Mouse (Mus musculus): Measurements from ENCODE around the gene Nebl. TPM values are rescaled to one million over a fixed set of nuclear protein-coding genes. Genes with fewer than 3 reads are reported as not detected.
A peak's percentile ranks its signal among the peaks of the same experiment; 100 is the strongest.

Gene Nebl
- polyA plus RNA-seq, 1 experiment from 2014 or later = 13.8 TPM

DNA sequence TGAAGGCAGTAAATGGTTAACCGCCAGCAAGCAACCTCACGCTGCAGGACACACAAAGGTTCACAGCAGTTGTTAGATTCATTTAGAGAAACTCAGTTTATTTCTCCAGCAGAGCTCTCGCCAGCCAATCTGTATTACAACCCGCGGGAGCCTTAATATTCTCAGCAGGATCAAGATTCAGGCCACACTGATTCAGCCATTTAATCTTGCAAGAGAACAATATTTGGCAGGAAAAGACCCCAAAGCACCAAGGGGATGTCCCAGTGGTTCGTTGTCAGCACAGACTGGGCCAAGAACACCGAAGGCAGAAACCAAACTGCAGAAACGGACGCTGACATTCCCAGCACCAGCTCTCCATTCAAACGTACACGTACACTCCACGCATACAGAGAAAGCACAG is 216.5 kb downstream of the Nebl start:
- Histone ChIP-seq H3K4me3 (replicated peaks; ENCODE audit: low read length) (no peak overlapping the region), H3K9ac (replicated peaks; ENCODE audit: low read depth, low read length) (no peak overlapping the region), H3K4me2 (ENCODE audit: low read length) (peak overlapping the region; percentile 27), H3K4me1 (replicated peaks; ENCODE audit: control insufficient read depth, insufficient read depth, low read length) (no peaks in the 10 kb centered on the region), H3K27ac (ENCODE audit: low read length) (no peak overlapping the region), H3K27me3 (replicated peaks; ENCODE audit: control insufficient read depth, insufficient read depth, low read length) (no peaks in the 10 kb centered on the region), H3K9me3 (ENCODE audit: control insufficient read depth, low read length) (no peaks in the 10 kb centered on the region), H3K36me3 (ENCODE audit: control insufficient read depth, insufficient read depth) (no peaks in the 10 kb centered on the region)
- WGBS = 26% methylated on average over 12 of the region's 12 CpGs
- ATAC-seq = 0 out of 2 replicates have a peak, but pooled peaks have one; percentile 28

- 39% methylated on average over 1 of the region's 1 CpGs for WGBS
- no peak for ATAC-seq
- Histone ChIP-seq H3K27me3 (replicated peaks; ENCODE audit: control insufficient read depth, insufficient read depth, low read length) (no peaks in the 10 kb centered on the region), H3K9me3 (ENCODE audit: control insufficient read depth, low read length) (peaks cover 2% of the 10 kb centered on the region; the same call in 1 of the 2 replicates), H3K4me1 (replicated peaks; ENCODE audit: control insufficient read depth, insufficient read depth, low read length) (no peaks in the 10 kb centered on the region), H3K36me3 (ENCODE audit: control insufficient read depth, insufficient read depth) (no peaks in the 10 kb centered on the region), H3K27ac (ENCODE audit: low read length) (no peak overlapping the region), H3K9ac (replicated peaks; ENCODE audit: low read depth, low read length) (no peak overlapping the region), H3K4me3 (replicated peaks; ENCODE audit: low read length) (no peak overlapping the region), H3K4me2 (ENCODE audit: low read length) (no peak overlapping the region)
Observed at GRCm38 (mm10) chr2:17509942-17510341, 221.3 kb downstream of the Nebl start.

DNA sequence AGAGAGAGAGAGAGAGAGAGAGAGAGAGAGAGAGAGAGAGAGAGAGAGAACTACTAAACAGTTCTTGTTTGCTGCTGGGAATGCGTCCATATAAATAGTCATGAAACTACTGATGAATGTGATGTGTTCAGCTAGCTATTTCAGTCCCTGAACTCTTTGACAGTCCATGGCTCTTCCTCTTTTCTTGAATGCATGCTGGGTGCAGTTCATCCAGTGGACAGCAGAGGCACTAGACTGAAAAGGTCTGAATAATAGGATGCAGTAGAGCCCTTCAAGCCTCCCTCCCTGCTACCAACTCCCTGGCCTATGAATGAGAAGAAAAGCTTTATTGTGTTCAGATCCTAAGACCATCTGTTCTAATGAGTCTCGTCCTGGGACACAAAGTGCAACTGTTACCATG is 223.9 kb downstream of the Nebl start:
- H3K36me3 ChIP-seq (ENCODE audit: control insufficient read depth, insufficient read depth) = no peaks in the 10 kb centered on the region
- no peak overlapping the region for H3K4me3 ChIP-seq (replicated peaks; ENCODE audit: low read length)
- H3K4me2 ChIP-seq (ENCODE audit: low read length) = no peak overlapping the region
- no peak for ATAC-seq
- no peak overlapping the region for H3K9ac ChIP-seq (replicated peaks; ENCODE audit: low read depth, low read length)
- peaks cover 2% of the 10 kb centered on the region; the same call in 1 of the 2 replicates for H3K9me3 ChIP-seq (ENCODE audit: control insufficient read depth, low read length)
- H3K4me1 ChIP-seq (replicated peaks; ENCODE audit: control insufficient read depth, insufficient read depth, low read length) = no peaks in the 10 kb centered on the region
- 67% methylated on average over 2 of the region's 2 CpGs for WGBS
- no peaks in the 10 kb centered on the region for H3K27me3 ChIP-seq (replicated peaks; ENCODE audit: control insufficient read depth, insufficient read depth, low read length)
- no peak overlapping the region for H3K27ac ChIP-seq (ENCODE audit: low read length)

- WGBS = 82% methylated on average over 6 of the region's 6 CpGs
- Histone ChIP-seq H3K27ac (ENCODE audit: low read length) (no peak overlapping the region), H3K9me3 (ENCODE audit: control insufficient read depth, low read length) (peaks cover 2% of the 10 kb centered on the region; the same call in 1 of the 2 replicates), H3K4me2 (ENCODE audit: low read length) (no peak overlapping the region), H3K4me3 (replicated peaks; ENCODE audit: low read length) (no peak overlapping the region), H3K27me3 (replicated peaks; ENCODE audit: control insufficient read depth, insufficient read depth, low read length) (no peaks in the 10 kb centered on the region), H3K9ac (replicated peaks; ENCODE audit: low read depth, low read length) (no peak overlapping the region), H3K36me3 (ENCODE audit: control insufficient read depth, insufficient read depth) (no peaks in the 10 kb centered on the region), H3K4me1 (replicated peaks; ENCODE audit: control insufficient read depth, insufficient read depth, low read length) (no peaks in the 10 kb centered on the region)
- ATAC-seq = no peak
Observed at GRCm38 (mm10) chr2:17504115-17504774, 227.0 kb downstream of the Nebl start.

- Histone ChIP-seq H3K4me3 (replicated peaks; ENCODE audit: low read length) (no peak overlapping the region), H3K27ac (ENCODE audit: low read length) (no peak overlapping the region), H3K9me3 (ENCODE audit: control insufficient read depth, low read length) (peaks cover under 1% of the 10 kb centered on the region; the same call in 1 of the 2 replicates), H3K4me1 (replicated peaks; ENCODE audit: control insufficient read depth, insufficient read depth, low read length) (no peaks in the 10 kb centered on the region), H3K4me2 (ENCODE audit: low read length) (no peak overlapping the region), H3K9ac (replicated peaks; ENCODE audit: low read depth, low read length) (no peak overlapping the region), H3K27me3 (replicated peaks; ENCODE audit: control insufficient read depth, insufficient read depth, low read length) (no peaks in the 10 kb centered on the region), H3K36me3 (ENCODE audit: control insufficient read depth, insufficient read depth) (no peaks in the 10 kb centered on the region)
- no peak for ATAC-seq
- 82% methylated on average over 3 of the region's 3 CpGs for WGBS
Observed at GRCm38 (mm10) chr2:17501075-17501474, 230.2 kb downstream of the Nebl start.

GRCm38 (mm10) chr2:17465517-17466174 is 265.6 kb downstream of the Nebl start:
- no peaks in the 10 kb centered on the region for H3K4me1 ChIP-seq (replicated peaks; ENCODE audit: control insufficient read depth, insufficient read depth, low read length)
- 77% methylated on average over 6 of the region's 6 CpGs for WGBS
- H3K9me3 ChIP-seq (ENCODE audit: control insufficient read depth, low read length) = no peaks in the 10 kb centered on the region
- H3K9ac ChIP-seq (replicated peaks; ENCODE audit: low read depth, low read length) = no peak overlapping the region
- H3K27me3 ChIP-seq (replicated peaks; ENCODE audit: control insufficient read depth, insufficient read depth, low read length) = no peaks in the 10 kb centered on the region
- H3K36me3 ChIP-seq (ENCODE audit: control insufficient read depth, insufficient read depth) = no peaks in the 10 kb centered on the region
- ATAC-seq = no peak
- H3K4me3 ChIP-seq (replicated peaks; ENCODE audit: low read length) = no peak overlapping the region
- no peak overlapping the region for H3K4me2 ChIP-seq (ENCODE audit: low read length)
- H3K27ac ChIP-seq (ENCODE audit: low read length) = no peak overlapping the region

DNA sequence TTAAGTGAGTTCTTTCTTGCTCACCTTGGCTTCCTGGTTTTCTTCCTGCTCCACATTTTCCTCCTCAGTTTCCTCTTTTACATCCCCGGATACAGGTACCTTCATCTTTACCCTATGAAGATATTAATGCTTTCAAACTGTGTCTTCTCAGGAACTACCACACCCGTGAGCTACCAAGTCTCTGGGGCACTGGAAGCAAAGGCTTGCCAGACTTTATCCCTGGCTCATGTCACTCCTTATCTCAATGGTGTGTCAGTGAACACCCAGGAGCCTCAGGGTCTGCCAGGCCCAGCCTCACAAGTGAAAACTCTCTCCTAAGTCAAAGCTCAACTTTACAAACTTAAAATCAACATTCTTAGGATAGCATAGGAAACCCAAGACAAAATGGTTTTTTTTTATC is 270.8 kb downstream of the Nebl start:
- 88% methylated on average over 2 of the region's 2 CpGs for WGBS
- H3K27me3 ChIP-seq (replicated peaks; ENCODE audit: control insufficient read depth, insufficient read depth, low read length) = no peaks in the 10 kb centered on the region
- no peaks in the 10 kb centered on the region for H3K9me3 ChIP-seq (ENCODE audit: control insufficient read depth, low read length)
- no peak overlapping the region for H3K9ac ChIP-seq (replicated peaks; ENCODE audit: low read depth, low read length)
- H3K4me1 ChIP-seq (replicated peaks; ENCODE audit: control insufficient read depth, insufficient read depth, low read length) = no peaks in the 10 kb centered on the region
- H3K27ac ChIP-seq (ENCODE audit: low read length) = no peak overlapping the region
- no peak overlapping the region for H3K4me2 ChIP-seq (ENCODE audit: low read length)
- ATAC-seq = no peak
- H3K36me3 ChIP-seq (ENCODE audit: control insufficient read depth, insufficient read depth) = no peaks in the 10 kb centered on the region
- no peak overlapping the region for H3K4me3 ChIP-seq (replicated peaks; ENCODE audit: low read length)

GRCm38 (mm10) chr2:17453676-17454075 is 277.6 kb downstream of the Nebl start:
- H3K9ac ChIP-seq (replicated peaks; ENCODE audit: low read depth, low read length) = no peak overlapping the region
- H3K4me1 ChIP-seq (replicated peaks; ENCODE audit: control insufficient read depth, insufficient read depth, low read length) = no peaks in the 10 kb centered on the region
- H3K27me3 ChIP-seq (replicated peaks; ENCODE audit: control insufficient read depth, insufficient read depth, low read length) = no peaks in the 10 kb centered on the region
- H3K9me3 ChIP-seq (ENCODE audit: control insufficient read depth, low read length) = no peaks in the 10 kb centered on the region
- no peak overlapping the region for H3K27ac ChIP-seq (ENCODE audit: low read length)
- H3K4me2 ChIP-seq (ENCODE audit: low read length) = no peak overlapping the region
- no peak overlapping the region for H3K4me3 ChIP-seq (replicated peaks; ENCODE audit: low read length)
- ATAC-seq = no peak
- no peaks in the 10 kb centered on the region for H3K36me3 ChIP-seq (ENCODE audit: control insufficient read depth, insufficient read depth)

DNA sequence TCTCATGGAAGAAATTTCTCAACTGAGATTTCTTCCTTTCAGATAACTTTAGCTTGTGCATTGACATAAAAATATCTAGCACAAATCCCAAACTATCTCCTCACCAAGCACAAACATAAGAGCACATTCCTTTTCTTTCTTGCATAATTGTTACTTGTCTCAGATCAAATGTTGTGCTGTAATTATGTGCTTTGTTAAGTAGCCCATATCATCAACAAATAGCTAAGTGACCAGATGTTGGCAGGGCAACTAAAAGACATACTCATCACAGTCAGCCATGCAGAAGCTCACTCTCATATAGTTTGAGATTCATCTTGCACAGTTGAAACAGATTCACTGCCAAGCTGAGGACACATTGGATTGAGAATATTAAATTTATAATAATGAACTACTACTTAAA is 282.9 kb downstream of the Nebl start:
- no peak overlapping the region for H3K27ac ChIP-seq (ENCODE audit: low read length)

More for the DNA sequence above, 282.9 kb downstream of the Nebl start:
- Histone ChIP-seq H3K36me3 (ENCODE audit: control insufficient read depth, insufficient read depth) (no peaks in the 10 kb centered on the region), H3K4me2 (ENCODE audit: low read length) (no peak overlapping the region), H3K4me3 (replicated peaks; ENCODE audit: low read length) (no peak overlapping the region), H3K9me3 (ENCODE audit: control insufficient read depth, low read length) (no peaks in the 10 kb centered on the region), H3K9ac (replicated peaks; ENCODE audit: low read depth, low read length) (no peak overlapping the region), H3K4me1 (replicated peaks; ENCODE audit: control insufficient read depth, insufficient read depth, low read length) (no peaks in the 10 kb centered on the region), H3K27me3 (replicated peaks; ENCODE audit: control insufficient read depth, insufficient read depth, low read length) (no peaks in the 10 kb centered on the region)
- no peak for ATAC-seq
